Mouse (Mus musculus): ENCODE measurements around the gene Notch2. TPM values are rescaled to one million over a fixed set of nuclear protein-coding genes. Genes with fewer than 3 reads are reported as not detected.
A peak's percentile ranks its signal among the peaks of the same experiment; 100 is the strongest.

Gene Notch2
- polyA plus RNA-seq, 1 experiment from 2014 or later = 15.6 TPM

- Histone ChIP-seq H3K9me3 (no peaks in the 10 kb centered on the region), H3K36me3 (peaks cover 9% of the 10 kb centered on the region; the same call in 1 of the 2 replicates), H3K27me3 (ENCODE audit: insufficient read depth, poor library complexity, severe bottlenecking) (no peaks in the 10 kb centered on the region), H3K27ac (peak overlapping the region; percentile 79), H3K4me3 (no peak overlapping the region), H3K4me1 (replicated peaks) (peaks cover 45% of the 10 kb centered on the region)
- WGBS = 51% methylated on average over 13 of the region's 13 CpGs
- no peak for DNase-seq (ENCODE audit: low spot score)
Measured at GRCm38 (mm10) chr3:98061661-98062330, 48.5 kb downstream of the Notch2 start.

GRCm38 (mm10) chr3:98062591-98063185 is 49.4 kb downstream of the Notch2 start:
- WGBS = 79% methylated on average over 1 of the region's 1 CpGs
- peaks cover 41% of the 10 kb centered on the region for H3K4me1 ChIP-seq (replicated peaks)
- no peaks in the 10 kb centered on the region for H3K9me3 ChIP-seq

GRCm38 (mm10) chr3:98063186-98063771 is 50.0 kb downstream of the Notch2 start:
- DNase-seq (ENCODE audit: low spot score) = peak; percentile 36
- Histone ChIP-seq H3K36me3 (peaks cover 8% of the 10 kb centered on the region; the same call in 1 of the 2 replicates), H3K9me3 (no peaks in the 10 kb centered on the region), H3K4me1 (replicated peaks) (peaks cover 41% of the 10 kb centered on the region), H3K27me3 (ENCODE audit: insufficient read depth, poor library complexity, severe bottlenecking) (no peaks in the 10 kb centered on the region), H3K27ac (peak overlapping the region; percentile 79), H3K4me3 (no peak overlapping the region)
- WGBS = 40% methylated on average over 8 of the region's 8 CpGs

More at GRCm38 (mm10) chr3:98062591-98063185, 49.4 kb downstream of the Notch2 start:
- no peak overlapping the region for H3K4me3 ChIP-seq
- DNase-seq (ENCODE audit: low spot score) = no peak
- H3K36me3 ChIP-seq = peaks cover 6% of the 10 kb centered on the region; the same call in 1 of the 2 replicates
- no peaks in the 10 kb centered on the region for H3K27me3 ChIP-seq (ENCODE audit: insufficient read depth, poor library complexity, severe bottlenecking)
- H3K27ac ChIP-seq = peak overlapping the region; percentile 79

- 39% methylated on average over 9 of the region's 9 CpGs for WGBS
- peak overlapping the region; percentile 79 for H3K27ac ChIP-seq
- no peak for DNase-seq (ENCODE audit: low spot score)
- H3K36me3 ChIP-seq = peaks cover 8% of the 10 kb centered on the region; the same call in 1 of the 2 replicates
- peaks cover 41% of the 10 kb centered on the region for H3K4me1 ChIP-seq (replicated peaks)
- no peaks in the 10 kb centered on the region for H3K27me3 ChIP-seq (ENCODE audit: insufficient read depth, poor library complexity, severe bottlenecking)
- no peaks in the 10 kb centered on the region for H3K9me3 ChIP-seq
- no peak overlapping the region for H3K4me3 ChIP-seq
Measured at GRCm38 (mm10) chr3:98063833-98064232, 50.5 kb downstream of the Notch2 start.

- H3K36me3 ChIP-seq = peaks cover 8% of the 10 kb centered on the region; the same call in 1 of the 2 replicates
- WGBS = 90% methylated on average over 8 of the region's 8 CpGs
- no peak overlapping the region for H3K27ac ChIP-seq
- no peak for DNase-seq (ENCODE audit: low spot score)
- H3K27me3 ChIP-seq (ENCODE audit: insufficient read depth, poor library complexity, severe bottlenecking) = no peaks in the 10 kb centered on the region
- no peaks in the 10 kb centered on the region for H3K9me3 ChIP-seq
- peaks cover 43% of the 10 kb centered on the region for H3K4me1 ChIP-seq (replicated peaks)
- no peak overlapping the region for H3K4me3 ChIP-seq
Measured at GRCm38 (mm10) chr3:98065004-98065403, 51.7 kb downstream of the Notch2 start.

- Histone ChIP-seq H3K4me3 (no peak overlapping the region), H3K4me1 (replicated peaks) (peaks cover 32% of the 10 kb centered on the region), H3K36me3 (peaks cover 18% of the 10 kb centered on the region), H3K27ac (no peak overlapping the region), H3K27me3 (ENCODE audit: insufficient read depth, poor library complexity, severe bottlenecking) (no peaks in the 10 kb centered on the region), H3K9me3 (no peaks in the 10 kb centered on the region)
- no peak for DNase-seq (ENCODE audit: low spot score)
- WGBS = 84% methylated on average over 3 of the region's 3 CpGs
Measured at GRCm38 (mm10) chr3:98066434-98066833, 53.1 kb downstream of the Notch2 start.

GRCm38 (mm10) chr3:98067413-98067812 is 54.1 kb downstream of the Notch2 start:
- Histone ChIP-seq H3K4me3 (no peak overlapping the region), H3K9me3 (no peaks in the 10 kb centered on the region), H3K36me3 (peaks cover 24% of the 10 kb centered on the region), H3K4me1 (replicated peaks) (peaks cover 22% of the 10 kb centered on the region), H3K27me3 (ENCODE audit: insufficient read depth, poor library complexity, severe bottlenecking) (no peaks in the 10 kb centered on the region), H3K27ac (no peak overlapping the region)
- no peak for DNase-seq (ENCODE audit: low spot score)
- WGBS = 96% methylated on average over 3 of the region's 3 CpGs

- H3K27me3 ChIP-seq (ENCODE audit: insufficient read depth, poor library complexity, severe bottlenecking) = no peaks in the 10 kb centered on the region
- no peaks in the 10 kb centered on the region for H3K9me3 ChIP-seq
- no peak for DNase-seq (ENCODE audit: low spot score)
- peak overlapping the region; percentile 50; the same call in 1 of the 2 replicates for H3K27ac ChIP-seq
- no peak overlapping the region for H3K4me3 ChIP-seq
- peaks cover 30% of the 10 kb centered on the region for H3K36me3 ChIP-seq
- H3K4me1 ChIP-seq (replicated peaks) = peaks cover 16% of the 10 kb centered on the region
- WGBS = 92% methylated on average over 12 of the region's 12 CpGs
Measured at GRCm38 (mm10) chr3:98067852-98068491, 54.6 kb downstream of the Notch2 start.

GRCm38 (mm10) chr3:98069161-98069560 is 55.8 kb downstream of the Notch2 start:
- H3K4me3 ChIP-seq = no peak overlapping the region
- peaks cover 41% of the 10 kb centered on the region for H3K36me3 ChIP-seq
- DNase-seq (ENCODE audit: low spot score) = no peak
- no peaks in the 10 kb centered on the region for H3K27me3 ChIP-seq (ENCODE audit: insufficient read depth, poor library complexity, severe bottlenecking)
- H3K27ac ChIP-seq = no peak overlapping the region
- H3K4me1 ChIP-seq (replicated peaks) = peaks cover 4% of the 10 kb centered on the region
- WGBS = 87% methylated on average over 7 of the region's 7 CpGs
- H3K9me3 ChIP-seq = no peaks in the 10 kb centered on the region

GRCm38 (mm10) chr3:98069856-98070255 is 56.5 kb downstream of the Notch2 start:
- H3K4me1 ChIP-seq (replicated peaks) = peaks cover 5% of the 10 kb centered on the region
- H3K4me3 ChIP-seq = no peak overlapping the region
- H3K9me3 ChIP-seq = no peaks in the 10 kb centered on the region
- no peak overlapping the region for H3K27ac ChIP-seq
- 89% methylated on average over 3 of the region's 3 CpGs for WGBS
- peaks cover 45% of the 10 kb centered on the region for H3K36me3 ChIP-seq
- DNase-seq (ENCODE audit: low spot score) = no peak
- H3K27me3 ChIP-seq (ENCODE audit: insufficient read depth, poor library complexity, severe bottlenecking) = no peaks in the 10 kb centered on the region

GRCm38 (mm10) chr3:98072570-98072969 is 59.2 kb downstream of the Notch2 start:
- Histone ChIP-seq H3K36me3 (peaks cover 54% of the 10 kb centered on the region), H3K4me3 (no peak overlapping the region), H3K27ac (no peak overlapping the region), H3K4me1 (replicated peaks) (peaks cover 9% of the 10 kb centered on the region), H3K27me3 (ENCODE audit: insufficient read depth, poor library complexity, severe bottlenecking) (no peaks in the 10 kb centered on the region), H3K9me3 (no peaks in the 10 kb centered on the region)
- DNase-seq (ENCODE audit: low spot score) = no peak
- WGBS = 91% methylated on average over 8 of the region's 8 CpGs

GRCm38 (mm10) chr3:98073545-98073944 is 60.2 kb downstream of the Notch2 start:
- no peaks in the 10 kb centered on the region for H3K9me3 ChIP-seq
- peaks cover 61% of the 10 kb centered on the region for H3K36me3 ChIP-seq
- no peak overlapping the region for H3K4me3 ChIP-seq
- DNase-seq (ENCODE audit: low spot score) = no peak
- H3K4me1 ChIP-seq (replicated peaks) = peaks cover 9% of the 10 kb centered on the region
- no peak overlapping the region for H3K27ac ChIP-seq
- no peaks in the 10 kb centered on the region for H3K27me3 ChIP-seq (ENCODE audit: insufficient read depth, poor library complexity, severe bottlenecking)
- 92% methylated on average over 4 of the region's 4 CpGs for WGBS

Data from hindbrain, embryonic 10.5 days (tissue).